ENCODE assay signal across 15 mouse cellular contexts in the genomic region with DNA sequence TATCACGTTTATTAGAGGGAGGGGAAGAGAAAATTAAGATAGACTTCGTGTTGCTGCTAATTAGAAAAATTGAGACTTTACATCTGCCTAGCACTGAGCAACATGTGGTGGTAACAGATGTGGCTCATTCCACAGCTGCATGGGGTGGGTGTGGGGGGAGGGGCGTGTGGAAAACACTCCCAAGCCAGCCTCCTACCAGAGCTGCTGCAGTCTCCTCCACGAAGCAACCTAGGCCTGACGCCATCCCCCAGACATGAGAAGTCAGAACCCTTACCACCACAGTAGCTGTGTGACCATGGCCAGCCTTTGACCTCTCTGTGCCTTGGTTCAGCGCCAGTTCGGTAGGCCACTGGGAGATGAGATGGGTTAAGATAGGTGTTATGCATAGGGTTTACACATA.
"Had no signal": no experiment of that assay in that cellular context is flagged by ENCODE, and none has a peak within 500 bp of the region (broad histone marks: within the 10 kb centered on the region; RNA-seq: fewer than 3 reads in every experiment).

No protein-coding gene starts in this region.

- H3K9ac ChIP-seq: liver, embryonic 15.5 days; midbrain, embryonic 12.5 days had no signal

- H3K27ac ChIP-seq: left cerebral cortex, adult 2 months; liver, embryonic 15.5 days; macrophage; midbrain, embryonic 12.5 days had no signal

- H3K4me1 ChIP-seq: liver, embryonic 15.5 days; megakaryocyte, embryonic 14.5 days; midbrain, embryonic 12.5 days had no signal

- H3K36me3 ChIP-seq: liver, embryonic 15.5 days; midbrain, embryonic 12.5 days had no signal

- H3K27me3 ChIP-seq: liver, embryonic 15.5 days; midbrain, embryonic 12.5 days had no signal

- H3K4me2 ChIP-seq: liver, embryonic 11.5 days; liver, embryonic 15.5 days; midbrain, embryonic 12.5 days had no signal

- H3K4me3 ChIP-seq: left cerebral cortex, adult 2 months; liver, embryonic 15.5 days; megakaryocyte, embryonic 14.5 days; midbrain, embryonic 12.5 days had no signal

- DNase-seq: kidney, adult 11 months; kidney, adult 9 months; kidney, postnatal 10 days; lung, adult 2 months; lung, postnatal 10 days; right cerebral cortex, adult 18-20 months; right cerebral cortex, postnatal 25 days; thymus, adult 18-20 months; thymus, postnatal 14 days had no signal

- H3K9me3 ChIP-seq: liver, embryonic 15.5 days; megakaryocyte, embryonic 14.5 days; midbrain, embryonic 12.5 days had no signal
